Mouse (Mus musculus) limb, embryonic 14.5 days (tissue): ENCODE data around the gene Ces1d. TPM values are rescaled to one million over a fixed set of nuclear protein-coding genes. Genes with fewer than 3 reads are reported as not detected.
"Not testable (repeated sequence)": the region's sequence is repeated elsewhere in the genome, so short reads cannot be mapped to it uniquely, and the experiment has no call there.

Source experiments
- ATAC-seq: fragments of 200-750 bp; cut with Nextera tagmentation; 2 replicates; pipeline ENCODE4 v1.8.0; 2017; ENCODE audit warnings: low read depth, moderate number of reproducible peaks, moderate TSS enrichment; ENCODE audit not compliant: low FRiP score
- DNase-seq: peaks from one replicate; pipeline ENCODE4 v3.0.0-alpha.2; 2015; ENCODE audit warnings: low spot score
- H3K27ac ChIP-seq: fragments of 300-500 bp; sonication (generic); replicated peaks from 2 replicates; pipeline ENCODE4 v1.5.1; 2014; ENCODE audit warnings: low read depth, mild to moderate bottlenecking, low read length, moderate library complexity, mixed read lengths
- H3K27me3 ChIP-seq: fragments of 300-500 bp; sonication (generic); 2 replicates; pipeline ENCODE4 v1.6.1; 2014; ENCODE audit warnings: low read length, mixed read lengths; ENCODE audit not compliant: control insufficient read depth, insufficient read depth
- H3K36me3 ChIP-seq: fragments of 300-500 bp; sonication (generic); 2 replicates; pipeline ENCODE4 v1.6.1; 2014; ENCODE audit warnings: mild to moderate bottlenecking, low read length, moderate library complexity, mixed read lengths; ENCODE audit not compliant: control insufficient read depth, insufficient read depth
- H3K4me1 ChIP-seq: fragments of 300-500 bp; sonication (generic); 2 replicates; pipeline ENCODE4 v1.6.1; 2014; ENCODE audit warnings: antibody characterized with exemption, low read length, mixed read lengths; ENCODE audit not compliant: control insufficient read depth, insufficient read depth
- H3K4me2 ChIP-seq: fragments of 300-500 bp; sonication (generic); replicated peaks from 2 replicates; pipeline ENCODE4 v1.6.1; 2014; ENCODE audit warnings: low read depth, mild to moderate bottlenecking, low read length, moderate library complexity; ENCODE audit not compliant: severe bottlenecking
- H3K4me3 ChIP-seq: fragments of 300-500 bp; sonication (generic); replicated peaks from 2 replicates; pipeline ENCODE4 v1.5.1; 2014; ENCODE audit warnings: low read length
- H3K9ac ChIP-seq: fragments of 300-500 bp; sonication (generic); 2 replicates; pipeline ENCODE4 v1.6.1; 2014; ENCODE audit warnings: mild to moderate bottlenecking, low read depth, low read length, moderate library complexity; ENCODE audit not compliant: severe bottlenecking
- H3K9me3 ChIP-seq: fragments of 300-500 bp; sonication (generic); 2 replicates; pipeline ENCODE4 v1.6.1; 2016; ENCODE audit warnings: low read length; ENCODE audit not compliant: control insufficient read depth
- POLR2A ChIP-seq: fragments of 200-500 bp; IDR thresholded peaks from 2 replicates; pipeline ENCODE4 v1.8.0; 2012; ENCODE audit warnings: inconsistent platforms, mild to moderate bottlenecking, moderate library complexity, borderline replicate concordance; ENCODE audit not compliant: insufficient read depth, insufficient read length; ENCODE audit errors: extremely low read depth
- WGBS: fragments of 180-500 bp; shearing (Covaris S2); extraction: QIAGEN DNeasy Blood & Tissue Kit; methylation state at CpG from one replicate; pipeline ENCODE4 v1.1.7; 2014; 5-methylcytosine and 5-hydroxymethylcytosine counted together
- polyA plus RNA-seq, 2 experiments: library from polyadenylated mRNA; depleted of rRNA in 1 of 2; stranded (reverse) in 1 of 2; unstranded in 1 of 2; fragments of >200 nt; fragmentation: Nextera tagmentation in 1 of 2; extraction: Ambion mirVana in 1 of 2; gene quantifications; 2 replicates each; pipeline versions ENCODE4 v1.2.1 to v1.2.3; 2012 to 2014

Ces1d gene
- polyA plus RNA-seq, 2 experiments: 0.20 to 0.48 TPM

DNA sequence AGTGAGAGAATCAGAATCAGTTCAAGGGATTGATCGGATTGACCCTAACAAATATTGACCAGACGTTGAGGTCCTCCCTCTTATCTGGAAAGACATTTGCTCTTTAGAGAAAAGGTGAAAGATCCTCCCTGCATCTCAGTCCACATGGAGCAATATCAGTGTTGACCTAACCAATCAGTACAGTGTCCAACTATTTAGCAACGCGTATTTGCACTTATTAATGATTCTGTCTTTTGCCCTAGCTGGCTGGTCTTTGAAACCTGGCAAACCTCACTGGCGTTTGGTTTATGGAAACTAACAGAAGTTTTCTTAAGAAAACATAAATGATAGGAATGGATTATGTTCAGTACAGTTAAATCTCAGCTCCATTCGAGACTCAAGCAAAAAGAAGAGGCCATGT is 36.4 kb upstream of the Ces1d start:
- no peaks in the 10 kb centered on the region for H3K9me3 ChIP-seq
- no peak for DNase-seq
- no peaks in the 10 kb centered on the region for H3K36me3 ChIP-seq
- H3K4me2 ChIP-seq: no peak overlapping the region
- TF ChIP-seq POLR2A: no peak
- 84% methylated on average over 6 of the region's 6 CpGs for WGBS
- no peaks in the 10 kb centered on the region for H3K27me3 ChIP-seq
- no peaks in the 10 kb centered on the region for H3K4me1 ChIP-seq
- no peak overlapping the region for H3K27ac ChIP-seq
- ATAC-seq: no peak
- H3K4me3 ChIP-seq: no peak overlapping the region
- H3K9ac ChIP-seq: no peak overlapping the region

DNA sequence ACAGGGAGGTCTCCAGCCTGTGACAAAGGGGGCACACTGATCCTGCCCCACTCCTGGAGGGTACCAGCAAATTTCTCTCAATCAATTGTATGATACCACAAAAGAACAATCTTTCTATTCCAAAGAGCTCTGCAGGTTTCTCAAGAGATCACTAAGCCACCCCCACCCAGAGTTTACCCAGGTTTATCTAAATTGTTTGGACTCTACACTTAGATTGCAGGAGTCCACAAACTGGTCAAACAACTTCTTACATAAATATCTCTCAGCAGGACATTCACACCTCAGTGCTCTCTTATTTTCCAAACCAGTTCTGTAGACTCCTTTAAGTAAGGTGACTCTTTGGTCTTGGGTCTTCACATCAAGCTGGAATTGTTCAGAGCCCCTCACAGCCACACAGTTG is 31.8 kb upstream of the Ces1d start, which contains the start of gene Ces1e:
TSS of gene Ces1e (minus strand) at position 174 of the 400 bp plus-strand sequence.
- ATAC-seq (no peak), DNase-seq (no peak)
- TF ChIP-seq POLR2A: no peak
- H3K4me2 ChIP-seq: no peak within 1 kb of the TSS
- H3K4me3 ChIP-seq: no peak within 1 kb of the TSS
- no peaks in the 10 kb centered on the region for H3K4me1 ChIP-seq
- no peaks in the 10 kb centered on the region for H3K9me3 ChIP-seq
- no peak within 1 kb of the TSS for H3K9ac ChIP-seq
- no peaks in the 10 kb centered on the region for H3K27me3 ChIP-seq
- no peak within 1 kb of the TSS for H3K27ac ChIP-seq
- H3K36me3 ChIP-seq: no peaks in the 10 kb centered on the region

- no peak for TF ChIP-seq POLR2A
- no peaks in the 10 kb centered on the region for H3K36me3 ChIP-seq
- 73% methylated on average over 11 of the region's 11 CpGs for whole genome bisulfite sequencing
Measured at GRCm38 (mm10) chr8:93228673-93229370, 31.2 kb upstream of the Ces1d start.

GRCm38 (mm10) chr8:93226471-93226870 is 28.8 kb upstream of the Ces1d start:
- ATAC-seq, H3K4me1 ChIP-seq, H3K4me2 ChIP-seq, H3K36me3 ChIP-seq, DNase-seq, H3K9me3 ChIP-seq, H3K27ac ChIP-seq, H3K4me3 ChIP-seq, H3K9ac ChIP-seq, H3K27me3 ChIP-seq: not testable (repeated sequence)
- WGBS: 95% methylated on average over 1 of the region's 1 CpGs

More at GRCm38 (mm10) chr8:93228673-93229370, 31.2 kb upstream of the Ces1d start:
- H3K4me3 ChIP-seq: no peak overlapping the region
- no peak overlapping the region for H3K27ac ChIP-seq
- no peak overlapping the region for H3K4me2 ChIP-seq
- ATAC-seq (no peak), DNase-seq (no peak)
- no peaks in the 10 kb centered on the region for H3K9me3 ChIP-seq
- H3K27me3 ChIP-seq: no peaks in the 10 kb centered on the region
- no peaks in the 10 kb centered on the region for H3K4me1 ChIP-seq
- no peak overlapping the region for H3K9ac ChIP-seq

DNA sequence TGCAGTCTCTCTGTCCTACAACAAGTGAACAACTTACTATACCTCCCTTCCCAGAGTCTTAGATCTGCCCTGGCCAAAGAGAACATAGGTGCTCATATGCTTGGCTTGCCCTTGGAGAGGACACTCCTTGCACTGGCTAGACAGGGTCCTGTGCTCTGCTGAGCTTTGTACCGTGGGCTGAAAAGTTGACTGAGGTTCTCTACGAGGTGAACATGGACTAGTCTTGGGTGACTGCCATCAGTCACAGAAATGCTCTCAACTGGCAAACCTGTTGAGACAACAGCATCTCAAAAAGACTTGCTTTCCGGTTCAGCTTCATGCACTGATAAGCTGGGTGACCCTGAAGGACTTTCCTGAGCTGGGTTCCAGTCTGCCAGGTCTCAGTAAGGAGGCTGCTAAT is 24.3 kb upstream of the Ces1d start:
- H3K36me3 ChIP-seq: no peaks in the 10 kb centered on the region
- TF ChIP-seq POLR2A: no peak
- no peak overlapping the region for H3K9ac ChIP-seq
- no peak overlapping the region for H3K4me3 ChIP-seq
- ATAC-seq (no peak), DNase-seq (no peak)
- no peaks in the 10 kb centered on the region for H3K4me1 ChIP-seq
- no peak overlapping the region for H3K27ac ChIP-seq
- 84% methylated on average over 3 of the region's 3 CpGs for WGBS
- no peaks in the 10 kb centered on the region for H3K27me3 ChIP-seq
- H3K4me2 ChIP-seq: no peak overlapping the region
- H3K9me3 ChIP-seq: no peaks in the 10 kb centered on the region
